Mouse (Mus musculus): ENCODE measurements at regions not wholly inside any gene's neighbourhood (a gene's known extent, or its start where the extent isn't known, plus 50 kb on each side); places are given as distances from the start of the nearest gene placed in this dataset.

GRCm38 (mm10) chr5:64452668-64453334 lies 296.7 kb downstream of the Tbc1d1 start:
- ATAC-seq (replicated peaks in 1 of 2; ENCODE audit: insufficient read depth in 1 of 2, low FRiP score in 2 of 2, low TSS enrichment in 1 of 2, low read depth in 1 of 2, poor library complexity in 2 of 2, severe bottlenecking in 2 of 2): no peak

GRCm38 (mm10) chr5:64459807-64460206 lies 303.7 kb downstream of the Tbc1d1 start:
- no peak for ATAC-seq (replicated peaks in 1 of 2; ENCODE audit: insufficient read depth in 1 of 2, low FRiP score in 2 of 2, low TSS enrichment in 1 of 2, low read depth in 1 of 2, poor library complexity in 2 of 2, severe bottlenecking in 2 of 2)

- no peak for ATAC-seq (replicated peaks in 1 of 2; ENCODE audit: insufficient read depth in 1 of 2, low FRiP score in 2 of 2, low TSS enrichment in 1 of 2, low read depth in 1 of 2, poor library complexity in 2 of 2, severe bottlenecking in 2 of 2)
Observed at GRCm38 (mm10) chr5:64460891-64461290, 304.8 kb downstream of the Tbc1d1 start.

- ATAC-seq (replicated peaks in 1 of 2; ENCODE audit: insufficient read depth in 1 of 2, low FRiP score in 2 of 2, low TSS enrichment in 1 of 2, low read depth in 1 of 2, poor library complexity in 2 of 2, severe bottlenecking in 2 of 2): no peak
Observed at GRCm38 (mm10) chr5:64461592-64461991, 305.5 kb downstream of the Tbc1d1 start.

GRCm38 (mm10) chr5:64462411-64462810 lies 306.3 kb downstream of the Tbc1d1 start:
- ATAC-seq (replicated peaks in 1 of 2; ENCODE audit: insufficient read depth in 1 of 2, low FRiP score in 2 of 2, low TSS enrichment in 1 of 2, low read depth in 1 of 2, poor library complexity in 2 of 2, severe bottlenecking in 2 of 2): no peak

- ATAC-seq (replicated peaks in 1 of 2; ENCODE audit: insufficient read depth in 1 of 2, low FRiP score in 2 of 2, low TSS enrichment in 1 of 2, low read depth in 1 of 2, poor library complexity in 2 of 2, severe bottlenecking in 2 of 2): no peak
Observed at GRCm38 (mm10) chr5:64463570-64463969, 307.5 kb downstream of the Tbc1d1 start.

GRCm38 (mm10) chr5:64466320-64466719 lies 310.2 kb downstream of the Tbc1d1 start:
- ATAC-seq (replicated peaks in 1 of 2; ENCODE audit: insufficient read depth in 1 of 2, low FRiP score in 2 of 2, low TSS enrichment in 1 of 2, low read depth in 1 of 2, poor library complexity in 2 of 2, severe bottlenecking in 2 of 2): no peak

GRCm38 (mm10) chr5:64467856-64468255 lies 311.8 kb downstream of the Tbc1d1 start:
- ATAC-seq (replicated peaks in 1 of 2; ENCODE audit: insufficient read depth in 1 of 2, low FRiP score in 2 of 2, low TSS enrichment in 1 of 2, low read depth in 1 of 2, poor library complexity in 2 of 2, severe bottlenecking in 2 of 2): no peak

DNA sequence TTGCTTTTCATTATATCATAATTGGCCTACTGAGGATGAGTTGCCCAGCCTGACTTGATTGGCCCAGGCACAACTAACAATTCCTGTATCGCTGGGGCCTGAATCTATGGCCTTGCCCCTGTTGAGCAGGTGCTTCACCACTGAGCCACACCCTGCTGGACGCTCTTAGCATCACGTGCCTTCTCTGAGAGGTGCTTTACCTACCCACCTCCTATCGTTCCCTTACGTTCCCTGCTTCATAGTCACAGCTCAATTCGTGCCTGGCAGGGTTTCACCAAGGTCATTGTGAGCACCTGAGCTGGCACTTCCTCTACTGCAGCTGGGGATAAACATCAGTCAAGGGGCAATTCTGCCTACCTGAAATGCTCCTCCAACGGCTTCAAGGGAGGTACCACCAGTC lies 312.2 kb downstream of the Tbc1d1 start:
- no peak for ATAC-seq (replicated peaks in 1 of 2; ENCODE audit: insufficient read depth in 1 of 2, low FRiP score in 2 of 2, low TSS enrichment in 1 of 2, low read depth in 1 of 2, poor library complexity in 2 of 2, severe bottlenecking in 2 of 2)

GRCm38 (mm10) chr5:64472008-64472407 lies 315.9 kb downstream of the Tbc1d1 start:
- no peak for ATAC-seq (replicated peaks in 1 of 2; ENCODE audit: insufficient read depth in 1 of 2, low FRiP score in 2 of 2, low TSS enrichment in 1 of 2, low read depth in 1 of 2, poor library complexity in 2 of 2, severe bottlenecking in 2 of 2)

DNA sequence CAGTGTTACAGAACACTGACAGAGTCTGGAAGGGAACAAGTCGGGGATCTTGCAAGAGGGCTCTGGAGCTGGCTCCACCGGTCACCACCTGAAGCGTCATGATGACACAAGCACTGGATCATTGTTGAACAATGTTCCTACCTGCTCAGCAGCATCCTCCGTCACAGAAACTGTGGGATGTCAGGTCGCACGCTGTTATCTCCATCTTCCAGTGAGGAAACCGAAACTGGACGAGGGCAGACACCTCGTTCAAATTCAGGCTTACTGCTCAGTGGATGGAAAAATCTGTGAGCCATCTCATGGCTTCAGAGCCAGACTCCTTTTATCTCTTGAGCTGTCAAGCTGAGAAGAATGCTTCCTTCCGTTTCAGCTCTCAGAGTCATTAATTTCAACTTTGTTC lies 316.3 kb downstream of the Tbc1d1 start:
- no peak for ATAC-seq (replicated peaks in 1 of 2; ENCODE audit: insufficient read depth in 1 of 2, low FRiP score in 2 of 2, low TSS enrichment in 1 of 2, low read depth in 1 of 2, poor library complexity in 2 of 2, severe bottlenecking in 2 of 2)

GRCm38 (mm10) chr5:64474868-64475267 lies 318.8 kb downstream of the Tbc1d1 start:
- no peak for ATAC-seq (replicated peaks in 1 of 2; ENCODE audit: insufficient read depth in 1 of 2, low FRiP score in 2 of 2, low TSS enrichment in 1 of 2, low read depth in 1 of 2, poor library complexity in 2 of 2, severe bottlenecking in 2 of 2)

GRCm38 (mm10) chr5:64475736-64476519 lies 319.8 kb downstream of the Tbc1d1 start:
- ATAC-seq (replicated peaks in 1 of 2; ENCODE audit: insufficient read depth in 1 of 2, low FRiP score in 2 of 2, low TSS enrichment in 1 of 2, low read depth in 1 of 2, poor library complexity in 2 of 2, severe bottlenecking in 2 of 2): no peak

- ATAC-seq (replicated peaks in 1 of 2; ENCODE audit: insufficient read depth in 1 of 2, low FRiP score in 2 of 2, low TSS enrichment in 1 of 2, low read depth in 1 of 2, poor library complexity in 2 of 2, severe bottlenecking in 2 of 2): no peak
Observed at GRCm38 (mm10) chr5:64476641-64477369, 320.7 kb downstream of the Tbc1d1 start.

DNA sequence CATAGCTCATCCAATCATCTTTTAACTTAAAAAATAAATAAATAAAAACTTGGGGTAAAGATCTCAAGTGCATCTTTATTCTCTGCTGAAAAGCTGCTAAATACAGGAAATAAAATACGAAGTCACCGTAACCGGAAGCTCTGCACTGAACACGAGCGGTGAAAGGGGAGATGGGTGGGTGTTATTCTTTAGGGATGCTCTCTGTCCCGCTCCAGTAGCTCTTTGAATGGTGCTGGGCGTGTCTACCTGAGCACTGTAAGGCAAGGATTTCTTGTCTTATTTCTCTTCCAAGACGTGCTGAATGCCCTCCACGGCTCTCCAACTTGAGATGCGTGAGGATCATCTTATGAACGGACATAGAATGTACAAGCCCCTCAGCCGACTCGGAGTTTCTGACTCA lies 322.0 kb downstream of the Tbc1d1 start:
- no peak for ATAC-seq (replicated peaks in 1 of 2; ENCODE audit: insufficient read depth in 1 of 2, low FRiP score in 2 of 2, low TSS enrichment in 1 of 2, low read depth in 1 of 2, poor library complexity in 2 of 2, severe bottlenecking in 2 of 2)

DNA sequence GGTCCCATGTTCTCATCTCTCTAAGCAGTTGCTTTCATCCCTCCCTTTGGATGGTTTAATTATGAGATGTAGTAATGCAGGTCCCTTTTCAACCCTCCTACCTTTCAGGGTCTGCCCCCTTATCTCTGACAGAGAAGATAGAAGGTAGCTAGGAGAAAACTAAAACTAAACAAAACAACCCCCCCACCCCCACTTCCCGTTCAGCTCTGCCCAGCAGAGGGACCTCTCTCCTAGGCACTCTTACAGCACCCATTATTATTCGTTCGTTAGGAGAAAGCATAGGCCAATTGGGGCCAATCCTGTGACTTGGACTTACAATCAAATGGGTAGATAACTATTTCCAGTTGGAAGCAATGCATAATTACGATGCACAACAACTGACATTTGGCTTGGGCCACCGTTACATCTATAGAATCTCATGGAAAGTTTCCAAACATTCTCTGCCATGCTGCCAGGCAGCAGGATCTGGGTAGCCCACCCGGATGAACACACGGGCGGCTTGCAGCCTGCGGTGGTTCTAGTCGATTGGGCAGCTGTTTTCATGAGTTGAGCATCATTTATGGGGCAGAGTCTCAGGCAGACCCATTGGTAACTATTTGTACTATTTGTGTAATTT lies 322.6 kb downstream of the Tbc1d1 start:
- no peak for ATAC-seq (replicated peaks in 1 of 2; ENCODE audit: insufficient read depth in 1 of 2, low FRiP score in 2 of 2, low TSS enrichment in 1 of 2, low read depth in 1 of 2, poor library complexity in 2 of 2, severe bottlenecking in 2 of 2)

- peak in 1 of 2 experiments; percentile 36; a peak in 1 of 4 replicates for ATAC-seq (replicated peaks in 1 of 2; ENCODE audit: insufficient read depth in 1 of 2, low FRiP score in 2 of 2, low TSS enrichment in 1 of 2, low read depth in 1 of 2, poor library complexity in 2 of 2, severe bottlenecking in 2 of 2)
Observed at GRCm38 (mm10) chr5:64479315-64479714, 323.2 kb downstream of the Tbc1d1 start.

GRCm38 (mm10) chr5:64485043-64485442 lies 318.1 kb upstream of the Klf3 start:
- no peak for ATAC-seq (replicated peaks in 1 of 2; ENCODE audit: insufficient read depth in 1 of 2, low FRiP score in 2 of 2, low TSS enrichment in 1 of 2, low read depth in 1 of 2, poor library complexity in 2 of 2, severe bottlenecking in 2 of 2)

Measured in hematopoietic stem cell, adult 5-6 weeks (primary cell).